Mouse (Mus musculus) NIH3T3 (cell line): ENCODE data around the gene Creb5.

Source experiments
- DNase-seq: peaks from one replicate; pipeline ENCODE4 v3.0.0-alpha.2; 2012; ENCODE audit warnings: low read depth

Creb5 gene

DNA sequence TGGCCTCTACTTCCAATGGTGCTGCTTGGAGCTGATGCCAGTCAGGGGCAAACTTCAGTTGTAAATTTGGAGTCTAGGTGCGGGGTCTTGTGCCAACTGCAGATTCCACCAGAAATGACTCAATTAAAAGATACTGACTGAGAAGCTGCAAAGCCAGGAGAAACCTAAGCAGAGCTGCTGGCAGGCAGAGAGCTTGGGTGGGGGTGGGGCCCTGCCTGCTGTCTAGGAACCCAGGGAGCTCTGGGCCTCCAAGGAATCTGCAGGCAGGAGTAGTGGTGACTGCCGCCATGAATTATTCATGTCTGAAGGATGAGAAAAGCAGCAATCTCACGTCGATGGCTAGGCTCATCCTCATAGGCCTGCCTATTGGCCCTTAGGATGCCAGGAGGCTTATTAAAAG lies 306.5 kb downstream of the Creb5 start:
- DNase-seq: no peak

DNA sequence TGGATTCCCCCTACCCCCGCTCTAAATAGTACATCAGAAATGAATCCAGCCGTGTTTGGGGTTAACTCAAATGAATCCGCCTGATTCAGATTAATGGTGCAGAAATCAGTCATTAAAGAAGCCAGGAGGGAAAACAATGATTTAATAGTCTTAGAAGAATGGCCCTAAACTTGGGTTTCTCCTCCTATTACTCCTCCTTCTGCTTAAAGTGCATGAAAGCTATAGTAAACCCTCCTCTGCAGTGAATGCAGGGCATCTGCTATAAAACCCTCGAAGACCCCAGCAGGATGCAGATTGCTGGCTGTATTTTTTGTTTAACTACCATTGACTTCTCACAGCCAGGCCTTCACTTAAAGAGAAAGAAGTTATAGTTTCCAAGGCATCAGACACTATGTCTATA lies 307.2 kb downstream of the Creb5 start:
- no peak for DNase-seq

DNA sequence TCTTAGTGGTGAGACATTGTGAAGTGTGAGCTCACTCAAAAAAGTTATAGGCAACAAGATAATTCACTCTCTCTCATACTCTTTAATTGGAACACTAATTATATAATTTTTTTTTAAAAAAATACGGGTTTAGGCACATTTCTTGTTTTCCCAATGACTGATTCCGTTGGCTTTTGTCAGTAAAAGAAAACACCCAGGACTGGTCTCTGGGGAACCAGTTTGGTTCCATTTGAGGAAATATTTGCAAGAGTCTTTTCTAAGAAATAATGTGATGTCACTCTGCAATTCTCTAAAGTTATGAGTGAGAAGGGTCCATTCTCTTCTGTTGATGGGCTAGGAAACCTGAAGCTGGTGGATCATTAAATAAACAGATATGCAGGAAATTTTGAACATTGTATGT lies 309.3 kb downstream of the Creb5 start:
- no peak for DNase-seq

DNA sequence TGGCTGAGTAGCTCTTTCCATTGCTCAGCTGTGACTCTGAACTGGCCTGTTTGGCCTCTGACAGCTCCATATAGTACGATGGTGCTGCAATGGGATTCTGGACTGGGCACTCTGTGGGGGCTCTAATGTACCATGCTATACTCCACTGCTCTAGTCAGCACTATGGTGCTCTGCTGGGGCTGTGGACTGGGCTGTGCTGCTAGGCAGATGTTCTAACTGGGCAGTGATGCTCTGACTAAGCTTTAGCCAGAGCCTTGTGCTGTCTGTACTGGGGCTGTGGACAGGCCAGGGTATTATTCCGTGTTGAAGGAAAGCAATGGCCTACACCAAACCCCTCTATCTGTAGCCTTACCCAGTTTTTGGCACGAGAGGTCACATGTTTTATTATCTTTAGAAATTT lies 316.0 kb downstream of the Creb5 start:
- no peak for DNase-seq

DNA sequence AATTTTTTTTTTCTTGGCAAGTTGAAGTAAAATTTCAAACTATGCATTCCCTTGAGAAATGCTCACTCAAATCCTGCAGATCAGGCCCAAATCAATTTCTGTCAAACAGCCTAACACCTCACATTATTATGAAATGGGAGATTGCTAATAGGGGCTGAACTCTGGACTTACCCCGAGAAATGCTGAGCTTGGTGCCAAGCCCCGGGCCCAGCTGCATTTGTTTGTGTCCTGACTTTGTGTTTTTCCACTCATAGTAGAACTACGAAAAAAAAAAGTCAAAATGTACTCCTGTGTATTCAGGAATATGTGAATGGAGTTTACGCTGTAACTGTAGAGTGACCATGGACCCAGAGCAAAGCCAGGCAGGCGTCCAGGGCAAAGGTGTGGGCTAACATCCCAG lies 316.6 kb downstream of the Creb5 start:
- DNase-seq: no peak

DNA sequence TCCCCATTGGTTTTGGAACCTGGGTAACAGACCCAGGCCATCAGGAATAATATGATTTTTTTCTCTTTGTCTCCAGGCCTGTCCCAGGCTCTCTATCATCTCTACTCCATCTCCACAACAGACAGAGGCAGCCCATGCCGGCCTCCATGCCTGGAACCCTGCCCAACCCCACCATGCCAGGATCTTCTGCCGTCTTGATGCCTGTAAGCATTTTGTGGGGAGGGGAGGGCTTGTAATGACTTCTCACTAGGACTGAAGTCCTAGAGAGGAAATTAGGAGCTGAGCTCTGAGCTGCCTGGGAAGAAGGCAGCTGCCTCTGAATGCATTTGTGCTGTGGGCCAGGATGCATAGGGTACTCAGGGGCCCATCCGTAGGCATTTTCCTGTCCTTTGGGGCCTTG lies 317.3 kb downstream of the Creb5 start:
- no peak for DNase-seq

DNA sequence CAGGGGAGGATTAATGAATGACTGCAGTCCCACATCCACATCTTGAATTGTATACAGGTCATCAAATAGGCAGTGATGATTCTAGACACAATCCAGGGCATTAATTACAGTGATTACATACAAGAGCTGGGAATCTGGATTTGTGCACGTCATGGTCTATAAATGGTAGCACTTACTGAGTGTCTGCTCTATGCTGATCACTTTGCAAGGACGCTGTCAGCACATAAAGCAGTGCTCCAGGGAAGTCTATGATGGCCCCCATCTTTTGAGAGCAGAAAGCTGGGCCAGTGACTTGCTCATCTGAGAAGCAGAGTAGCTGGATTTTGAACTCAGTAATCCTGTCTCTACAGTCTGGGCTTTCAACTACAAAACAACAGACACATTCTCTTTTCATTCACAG lies 318.1 kb downstream of the Creb5 start:
- DNase-seq: no peak

DNA sequence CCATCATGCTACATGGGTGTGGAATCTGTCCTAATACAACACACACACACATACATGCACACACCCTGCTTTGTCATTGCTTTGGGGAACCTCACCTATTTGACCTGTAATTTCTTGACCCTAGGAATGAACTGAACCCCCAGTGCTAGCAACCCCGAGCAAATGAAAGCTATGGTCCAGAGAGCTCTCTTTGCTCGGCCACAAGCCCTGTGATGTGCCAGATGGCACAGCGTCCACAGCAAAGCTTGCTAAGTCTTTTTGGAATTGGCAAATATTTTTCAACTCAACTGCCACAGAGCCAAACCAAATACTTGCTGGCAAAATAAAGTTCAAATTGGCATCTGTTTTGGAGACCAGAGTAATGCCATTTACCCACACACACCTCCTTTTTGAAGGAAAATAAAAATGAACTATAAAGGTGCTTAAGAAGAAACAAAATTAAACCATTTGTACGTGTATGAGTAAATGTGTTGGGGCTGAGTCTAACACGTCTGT lies 324.4 kb downstream of the Creb5 start:
- no peak for DNase-seq

DNA sequence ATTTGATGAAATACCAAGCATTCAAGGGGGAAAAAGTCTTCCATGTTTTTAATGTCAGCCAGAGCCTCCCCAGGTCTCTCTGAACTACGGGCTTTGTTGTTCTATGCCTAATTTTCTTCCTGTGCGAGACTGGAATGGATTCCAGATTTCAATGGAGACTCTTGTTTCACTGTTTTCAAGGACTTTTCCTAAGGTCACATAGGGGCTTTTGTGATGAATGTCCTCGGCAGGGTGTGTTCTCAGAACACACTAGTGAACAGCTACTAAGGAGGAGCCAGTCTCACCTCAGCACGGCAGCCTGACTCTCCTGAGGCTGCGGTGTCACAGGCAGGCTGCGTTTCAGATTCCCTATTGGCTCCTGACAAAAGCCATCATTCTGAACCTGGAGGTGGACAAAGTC lies 325.6 kb downstream of the Creb5 start:
- DNase-seq: no peak

DNA sequence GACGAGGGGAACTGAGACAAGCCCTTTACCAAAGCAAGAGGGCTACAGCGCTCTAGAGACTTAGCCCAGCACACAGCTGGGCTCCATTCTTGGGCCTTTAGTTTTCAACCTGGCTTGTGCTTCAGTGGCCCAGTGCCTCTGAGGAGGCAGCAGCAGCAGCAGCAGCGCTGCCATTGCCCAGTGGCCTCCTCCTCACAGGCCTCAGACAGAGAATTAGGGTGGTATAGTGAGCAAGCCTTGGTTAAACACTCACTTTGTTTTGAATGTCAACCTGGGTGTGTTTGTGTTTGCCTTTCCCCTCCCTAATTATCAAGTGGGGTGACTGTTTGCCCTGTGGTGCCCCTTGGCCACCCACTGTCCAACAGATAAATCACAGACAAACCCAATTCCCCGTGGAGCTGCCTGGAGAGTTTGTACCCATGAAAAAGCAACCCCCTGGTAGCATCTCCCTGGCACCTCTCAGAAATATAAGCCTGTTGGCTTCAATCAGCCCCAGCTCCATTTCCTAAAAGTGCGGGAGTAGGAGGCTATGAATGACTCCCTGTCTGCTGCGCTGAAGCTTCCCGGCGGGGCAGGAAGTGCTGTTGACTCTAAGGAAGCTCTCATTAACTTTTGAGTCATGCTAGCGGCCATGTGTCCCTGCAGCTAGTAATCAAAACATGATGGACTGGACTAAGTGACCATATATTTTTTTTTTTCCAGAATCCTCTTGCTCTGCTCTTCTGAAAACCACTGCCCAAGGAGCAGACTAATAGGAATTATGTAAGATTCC lies 328.6 kb downstream of the Creb5 start:
- DNase-seq: no peak

DNA sequence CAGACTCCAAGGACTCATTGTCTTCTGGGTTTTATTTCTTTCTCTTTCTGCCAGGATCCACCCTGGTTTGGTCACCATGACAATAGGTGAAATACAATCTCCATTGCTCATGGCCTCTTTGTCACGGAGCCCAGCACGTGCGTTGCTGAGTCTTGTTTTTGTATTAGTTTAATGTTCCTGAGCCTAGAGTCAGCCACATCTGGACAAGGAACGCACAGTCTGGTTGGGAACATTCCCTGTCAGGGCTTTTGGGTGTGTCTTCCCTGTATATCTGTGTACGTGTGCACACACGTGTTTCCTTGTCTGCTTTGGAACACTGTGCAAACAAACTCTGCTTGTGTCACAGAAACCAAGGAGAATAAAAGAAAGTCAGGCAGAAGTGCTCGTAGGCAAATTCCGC lies 331.1 kb downstream of the Creb5 start:
- no peak for DNase-seq

DNA sequence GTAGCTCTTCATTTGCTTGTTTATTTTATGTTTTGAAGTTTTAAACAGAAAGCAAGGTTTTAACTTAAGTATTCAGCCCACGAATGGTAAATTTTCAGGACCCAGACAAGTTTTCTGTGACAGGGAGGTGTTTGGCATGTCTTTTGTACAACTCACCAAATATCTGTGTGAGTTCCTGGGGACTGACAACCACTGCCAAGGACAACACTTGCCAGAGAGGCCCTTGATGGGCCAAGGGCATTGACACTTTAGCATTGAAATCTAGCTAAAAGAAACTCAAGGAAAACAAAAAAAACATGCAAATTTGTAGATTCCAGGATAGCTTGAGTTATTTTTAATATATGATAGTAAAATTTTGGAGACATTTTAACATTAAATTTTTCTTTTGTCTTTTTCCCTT lies 332.6 kb downstream of the Creb5 start:
- DNase-seq: no peak

DNA sequence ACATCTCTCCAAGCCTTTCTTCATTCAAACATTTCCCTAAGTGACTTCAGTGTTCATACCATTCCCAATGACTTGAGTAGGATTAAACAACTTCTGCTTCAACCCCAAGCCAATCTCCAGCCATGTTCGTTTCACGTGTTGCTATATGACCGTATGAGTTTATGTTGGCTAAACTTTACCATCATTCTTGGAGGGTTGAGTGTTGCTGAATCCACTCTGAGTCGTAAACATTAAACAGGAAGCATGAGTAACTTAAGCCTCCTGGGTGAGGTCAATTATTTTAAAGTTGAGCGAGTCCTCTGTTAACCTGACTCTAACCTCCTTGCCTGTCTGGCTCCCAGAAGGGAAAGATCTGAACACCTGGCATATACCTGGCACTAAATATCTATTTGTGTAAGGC lies 334.2 kb downstream of the Creb5 start:
- peak; percentile 22 for DNase-seq

DNA sequence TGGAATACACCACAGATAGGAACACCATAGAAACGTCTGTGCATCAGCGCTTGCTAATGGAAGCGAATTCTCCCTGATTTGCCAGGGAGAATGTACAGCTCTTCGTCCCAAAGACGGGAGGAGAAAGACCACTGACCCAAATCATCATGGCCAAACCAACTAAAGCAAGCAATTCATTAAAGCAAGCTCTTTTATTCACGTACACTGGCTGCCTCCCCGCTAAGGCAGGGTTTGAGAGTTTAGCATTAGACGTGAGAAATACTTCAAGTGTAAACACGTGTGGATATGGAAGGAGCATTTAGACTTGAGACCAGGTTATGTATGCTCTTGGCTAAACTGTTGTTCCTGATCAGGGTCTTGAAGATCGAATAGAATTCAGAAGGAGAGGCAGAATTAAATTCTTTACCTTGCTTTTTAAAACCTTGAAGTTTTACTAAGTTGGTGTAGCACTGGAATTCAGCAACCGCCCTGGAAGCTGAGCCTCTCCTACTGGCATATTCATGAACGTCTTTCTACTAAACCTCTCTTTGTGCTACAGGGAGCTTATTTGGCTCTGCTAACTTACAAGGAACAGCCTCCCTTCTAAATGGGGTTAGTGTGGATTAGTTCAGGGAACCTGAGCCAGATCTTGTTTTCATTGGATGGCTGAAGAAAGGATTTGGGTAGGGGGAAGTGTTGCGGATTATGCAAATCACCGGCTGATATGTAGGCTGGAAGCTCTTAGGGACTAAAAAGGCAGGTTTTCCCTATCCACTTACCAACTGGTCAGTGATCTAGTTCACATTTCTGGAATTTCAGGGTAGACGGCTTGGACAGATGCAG lies 337.6 kb downstream of the Creb5 start:
- no peak for DNase-seq

DNA sequence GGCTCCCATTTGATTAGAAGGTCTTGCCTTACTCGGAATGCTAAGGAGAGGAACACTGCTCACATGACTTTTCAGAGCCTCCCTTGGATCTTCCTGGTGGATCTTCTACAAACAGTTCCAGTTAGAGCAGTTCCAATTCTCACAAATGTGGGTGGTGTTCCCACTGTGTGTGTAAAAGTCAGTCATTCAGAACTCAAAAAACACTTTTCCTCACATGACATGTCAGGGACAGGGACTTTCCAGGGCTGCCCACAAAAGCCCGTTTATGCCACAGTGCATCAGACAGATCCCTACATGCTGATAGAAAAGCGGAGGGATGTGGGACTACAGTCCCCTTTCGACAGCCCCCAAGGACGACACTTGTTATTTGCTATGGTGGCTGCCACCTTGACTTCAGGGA lies 339.0 kb downstream of the Creb5 start:
- no peak for DNase-seq

DNA sequence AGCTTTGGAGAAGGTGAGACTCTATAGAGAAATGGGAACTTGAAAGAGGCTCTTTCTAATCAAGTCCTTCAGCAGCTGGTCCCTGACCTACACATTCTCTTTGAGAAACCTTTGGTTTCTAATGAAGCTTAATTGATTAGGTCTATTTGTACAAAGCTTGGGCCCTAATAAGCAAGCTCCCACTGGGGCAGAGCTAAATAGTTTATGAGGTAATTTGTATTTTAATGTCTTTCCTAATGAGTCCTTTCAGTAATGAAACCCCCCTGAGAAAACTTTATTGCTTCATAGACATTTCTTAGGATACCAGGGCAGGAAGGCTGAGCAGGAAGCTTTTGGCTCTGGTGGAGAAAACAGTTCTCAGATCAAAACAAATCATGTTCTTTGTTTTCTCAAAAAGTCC lies 341.6 kb downstream of the Creb5 start:
- no peak for DNase-seq

DNA sequence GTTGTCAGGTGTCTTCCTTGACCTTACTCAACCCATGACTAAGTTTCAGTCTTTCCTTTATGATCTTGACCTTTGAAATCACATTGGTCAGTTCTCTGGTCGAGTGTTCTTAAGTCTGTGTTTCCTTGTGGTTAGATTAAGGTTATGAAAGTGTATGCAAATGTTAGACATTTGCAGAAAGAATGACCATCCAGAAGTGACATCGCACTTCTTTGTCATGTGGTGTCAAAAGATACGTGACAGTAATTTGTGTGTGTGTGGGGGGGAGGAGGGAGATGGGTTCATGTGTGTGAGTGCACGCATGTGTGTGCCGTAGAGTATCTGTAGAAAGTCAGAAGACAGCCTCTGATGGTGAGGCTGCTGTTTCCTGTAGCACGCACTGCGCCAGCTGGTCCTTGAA lies 348.4 kb downstream of the Creb5 start:
- DNase-seq: no peak

DNA sequence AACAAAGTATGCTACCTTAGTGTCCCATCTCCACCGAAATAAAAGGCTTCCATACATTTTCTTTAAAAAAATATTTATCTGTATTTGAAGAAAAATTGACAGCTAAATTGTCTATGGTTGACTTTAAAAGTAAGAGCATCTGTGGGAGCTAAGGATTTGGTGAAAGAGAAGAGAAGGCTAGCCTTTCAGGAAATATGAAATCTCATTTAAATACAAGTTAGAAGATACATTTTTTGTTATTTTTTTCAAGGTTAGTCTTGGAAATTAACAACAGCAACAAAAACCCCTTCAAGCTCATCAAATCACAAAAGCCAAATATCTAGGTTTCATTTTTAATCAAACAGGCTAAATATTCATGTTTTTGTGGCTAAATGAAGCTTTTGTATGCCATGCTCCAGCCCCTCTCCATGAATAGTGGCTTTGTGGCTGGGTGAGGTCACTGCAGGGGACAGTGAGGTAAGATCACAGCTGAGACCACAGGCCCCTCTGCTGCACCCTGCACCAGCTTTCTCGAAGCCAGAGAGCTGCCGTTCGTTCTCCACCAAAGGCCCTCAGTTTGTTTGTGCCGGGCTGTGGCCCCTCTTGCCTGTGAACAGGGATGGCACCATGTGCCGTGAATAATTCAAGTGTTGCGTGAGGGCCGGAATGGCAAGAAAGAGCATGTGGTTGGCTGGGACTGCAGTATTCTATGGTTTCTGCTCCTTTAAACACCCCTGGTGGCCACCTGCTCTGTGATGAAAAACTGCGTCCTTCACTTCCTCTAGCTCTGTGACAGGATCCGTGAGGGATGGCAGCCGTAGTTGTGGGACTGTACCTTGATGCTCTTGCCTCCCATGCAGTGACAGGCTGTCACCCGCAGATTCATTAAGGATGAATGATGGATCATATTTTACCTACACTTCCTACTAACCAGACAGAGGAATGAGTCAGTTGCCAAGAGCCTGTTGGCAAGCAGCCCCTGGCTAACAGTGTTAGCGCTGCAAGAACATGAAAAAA lies 350.6 kb downstream of the Creb5 start:
- DNase-seq: peak; percentile 11

DNA sequence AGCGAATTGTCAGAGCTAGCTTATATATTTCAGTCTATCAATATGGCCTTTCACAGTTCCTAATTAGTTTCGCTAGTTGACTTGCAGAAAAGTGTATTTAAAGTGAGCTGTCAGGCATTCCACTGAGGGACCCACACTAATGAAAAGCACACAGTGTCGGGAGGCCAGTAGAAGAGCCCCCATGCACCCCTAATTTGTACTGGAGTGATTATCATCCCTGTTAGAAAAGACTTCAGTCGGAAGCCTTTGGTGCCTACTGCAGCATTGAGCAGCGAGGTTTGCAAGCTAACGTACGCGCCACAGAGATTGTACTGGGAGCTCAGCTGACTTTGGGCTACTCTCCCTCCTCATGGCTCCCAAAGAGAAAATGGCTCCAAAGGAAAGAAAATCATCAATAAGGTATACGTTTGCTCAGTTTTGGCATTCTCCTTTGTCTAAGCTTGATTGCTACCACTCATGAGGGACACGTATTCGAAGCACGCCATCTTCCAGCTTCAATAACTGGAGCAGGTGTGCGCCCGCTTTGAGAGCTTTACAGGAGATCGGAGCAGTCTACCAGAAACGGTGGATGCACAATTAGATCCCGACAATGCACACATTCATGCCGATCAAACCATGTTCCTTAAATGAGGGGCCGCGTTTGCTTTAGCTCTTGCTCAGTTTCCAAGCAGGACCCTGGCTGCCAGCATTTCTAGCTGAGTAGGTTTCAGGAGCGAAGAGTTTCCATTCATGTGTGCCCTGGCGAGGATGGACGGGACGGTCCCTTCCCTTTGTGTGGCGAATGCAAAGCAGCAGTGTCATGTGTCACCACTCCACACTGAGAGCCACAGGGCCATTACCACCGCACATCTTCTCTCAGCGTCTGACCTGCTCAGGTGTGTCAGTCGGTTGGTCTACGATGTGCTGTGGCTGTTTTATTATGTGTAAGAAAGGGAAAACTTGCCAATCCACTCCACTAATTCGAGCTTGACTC lies 354.8 kb downstream of the Creb5 start:
- DNase-seq: no peak

DNA sequence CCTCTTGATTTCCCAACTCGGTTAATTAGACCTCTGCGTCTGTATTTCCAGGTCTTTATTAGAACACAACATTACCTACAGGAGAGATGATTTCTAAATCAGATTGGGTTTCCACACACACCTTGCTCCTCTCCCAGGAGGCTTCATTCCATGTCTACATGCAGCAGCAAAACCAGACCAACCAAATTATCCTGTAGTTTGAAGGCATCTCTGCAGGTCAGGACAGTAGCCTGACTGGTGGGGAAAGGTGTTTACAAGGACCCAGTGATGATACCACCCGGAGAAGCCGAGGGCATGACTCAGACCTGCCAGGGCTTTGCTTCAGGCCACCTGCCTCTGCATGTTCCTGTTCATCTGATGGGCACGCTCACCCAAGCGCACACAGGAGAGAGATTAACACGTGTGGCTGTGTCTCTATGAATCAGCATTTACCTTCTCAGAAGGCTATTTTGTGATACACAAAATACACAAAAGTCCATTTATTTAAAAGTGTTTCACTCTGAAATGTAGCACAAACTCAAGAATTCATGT lies 355.8 kb downstream of the Creb5 start:
- no peak for DNase-seq

DNA sequence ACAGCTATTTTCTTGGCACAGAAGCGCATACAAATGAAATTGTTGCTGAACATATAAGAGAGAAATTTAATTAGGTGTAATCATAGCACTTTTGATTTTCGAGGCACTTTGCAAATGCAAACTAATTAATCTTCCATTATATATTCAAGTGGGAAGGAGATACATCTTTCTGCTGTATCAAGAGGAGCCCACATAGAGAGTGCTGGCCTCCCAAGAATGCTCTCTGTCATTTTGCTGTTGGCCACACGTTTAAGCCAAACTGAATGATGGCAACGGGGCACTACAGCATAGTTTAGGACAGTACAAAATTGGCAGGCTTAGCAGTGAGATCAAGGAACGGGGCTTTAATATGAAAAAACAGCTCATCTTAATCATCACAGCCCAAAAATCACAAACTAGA lies 356.4 kb downstream of the Creb5 start:
- DNase-seq: no peak
